Mouse (Mus musculus) MEL-GATA-1-ER (cell line): ENCODE data around the gene Enthd1.
A peak's percentile ranks its signal among the peaks of the same experiment; 100 is the strongest.
"Not testable (repeated sequence)": the region's sequence is repeated elsewhere in the genome, so short reads cannot be mapped to it uniquely, and the experiment has no call there.

Experiments
- DNase-seq: peaks from one replicate; pipeline ENCODE4 v3.0.0-alpha.2; 2012; ENCODE audit warnings: low read depth; ENCODE audit errors: extremely low read depth

The Enthd1 gene

GRCm38 (mm10) chr15:80538075-80538474 is 26.9 kb downstream of the Enthd1 start:
- DNase-seq, result no peak

- no peak for DNase-seq
Measured at GRCm38 (mm10) chr15:80536051-80536450, 28.9 kb downstream of the Enthd1 start.

GRCm38 (mm10) chr15:80533274-80533673 is 31.7 kb downstream of the Enthd1 start:
- DNase-seq, result no peak

GRCm38 (mm10) chr15:80532281-80533072 is 32.5 kb downstream of the Enthd1 start:
- no peak for DNase-seq

GRCm38 (mm10) chr15:80531026-80531425 is 33.9 kb downstream of the Enthd1 start:
- DNase-seq, result no peak

GRCm38 (mm10) chr15:80529955-80530869 is 34.7 kb downstream of the Enthd1 start:
- no peak for DNase-seq

GRCm38 (mm10) chr15:80521661-80522388 is 43.1 kb downstream of the Enthd1 start:
- no peak for DNase-seq

- DNase-seq, result no peak
Measured at GRCm38 (mm10) chr15:80519931-80520330, 45.0 kb downstream of the Enthd1 start.

- DNase-seq, result peak; percentile 36
Measured at GRCm38 (mm10) chr15:80518567-80519223, 46.3 kb downstream of the Enthd1 start.

- DNase-seq, result peak; percentile 35
Measured at GRCm38 (mm10) chr15:80517996-80518395, 47.0 kb downstream of the Enthd1 start.

GRCm38 (mm10) chr15:80516525-80516924 is 48.4 kb downstream of the Enthd1 start:
- no peak for DNase-seq

- no peak for DNase-seq
Measured at GRCm38 (mm10) chr15:80505086-80505485, 59.9 kb downstream of the Enthd1 start.

- DNase-seq, result not testable (repeated sequence)
Measured at GRCm38 (mm10) chr15:80503155-80503554, 61.8 kb downstream of the Enthd1 start.

GRCm38 (mm10) chr15:80502741-80503140 is 62.2 kb downstream of the Enthd1 start:
- DNase-seq, result no peak

- no peak for DNase-seq
Measured at GRCm38 (mm10) chr15:80501106-80502096, 63.6 kb downstream of the Enthd1 start.

GRCm38 (mm10) chr15:80500426-80500825 is 64.5 kb downstream of the Enthd1 start:
- no peak for DNase-seq

GRCm38 (mm10) chr15:80497733-80498132 is 67.2 kb downstream of the Enthd1 start:
- DNase-seq, result peak; percentile 50

GRCm38 (mm10) chr15:80491505-80491904 is 73.5 kb downstream of the Enthd1 start:
- no peak for DNase-seq

GRCm38 (mm10) chr15:80490151-80490550 is 74.8 kb downstream of the Enthd1 start:
- DNase-seq, result no peak

GRCm38 (mm10) chr15:80488658-80489057 is 76.3 kb downstream of the Enthd1 start:
- no peak for DNase-seq
